Mouse (Mus musculus): ENCODE measurements around the gene Kntc1. TPM values are rescaled to one million over a fixed set of nuclear protein-coding genes. Genes with fewer than 3 reads are reported as not detected.

Gene Kntc1
- polyA plus RNA-seq (2012; rRNA removed): 5.1 and 6.6 TPM in 2 replicates

GRCm38 (mm10) chr5:123749065-123750064, at the start of gene Kntc1, which contains the start of gene Rsrc2:
TSS of gene Kntc1 (plus strand) at chr5:123749716.
TSS of gene Rsrc2 (minus strand) at chr5:123749414.

GRCm38 (mm10) chr5:123720328-123721311, 28.9 kb upstream of the Kntc1 start, which contains the start of gene Zcchc8:
TSS of gene Zcchc8 (minus strand) at chr5:123721100.

GRCm38 (mm10) chr5:123865365-123865764, 115.8 kb downstream of the Kntc1 start, which contains the start of gene Hcar2:
TSS of gene Hcar2 (minus strand) at chr5:123865499.

Other genes with a start within 250 kb of the Kntc1 start
- gene B3gnt4, start 239.3 kb upstream of the Kntc1 start, polyA plus RNA-seq (2012; rRNA removed): 3.0 and 3.1 TPM in 2 replicates
- gene Diablo, start 225.5 kb upstream of the Kntc1 start, polyA plus RNA-seq (2012; rRNA removed): 91.4 and 98.8 TPM in 2 replicates
- gene Gm49027, start 224.2 kb upstream of the Kntc1 start, polyA plus RNA-seq (2012; rRNA removed): 8.7 and 12.9 TPM in 2 replicates
- 36.7 and 38.2 TPM in 2 replicates for gene Vps33a, start 176.7 kb upstream of the Kntc1 start, polyA plus RNA-seq (2012; rRNA removed)
- 90.5 and 98.9 TPM in 2 replicates for gene Clip1, start 65.1 kb upstream of the Kntc1 start, polyA plus RNA-seq (2012; rRNA removed)
- 76.6 and 77.2 TPM in 2 replicates for gene Zcchc8, start 28.6 kb upstream of the Kntc1 start, polyA plus RNA-seq (2012; rRNA removed)
- gene Rsrc2, start 302 bp upstream of the Kntc1 start, polyA plus RNA-seq (2012; rRNA removed): 117 and 121 TPM in 2 replicates
- gene Hcar2, start 115.8 kb downstream of the Kntc1 start, polyA plus RNA-seq (2012; rRNA removed): not detected in 2 replicates
- gene Hcar1, start 130.3 kb downstream of the Kntc1 start, polyA plus RNA-seq (2012; rRNA removed): 0.56 and 0.70 TPM in 2 replicates
- 62.9 and 66.0 TPM in 2 replicates for gene Denr, start 157.5 kb downstream of the Kntc1 start, polyA plus RNA-seq (2012; rRNA removed)
- 1.2 and 2.0 TPM in 2 replicates for gene Gm43518, start 177.7 kb downstream of the Kntc1 start, polyA plus RNA-seq (2012; rRNA removed)
- gene Ccdc62, start 181.0 kb downstream of the Kntc1 start, polyA plus RNA-seq (2012; rRNA removed): 6.4 and 7.0 TPM in 2 replicates
- gene Hip1r, start 223.9 kb downstream of the Kntc1 start, polyA plus RNA-seq (2012; rRNA removed): 27.3 and 28.8 TPM in 2 replicates